Mouse (Mus musculus) liver (tissue): ENCODE results near the gene Fchsd2.
"Not testable (repeated sequence)": the region's sequence is repeated elsewhere in the genome, so short reads cannot be mapped to it uniquely, and the experiment has no call there.

Experiments used
- DNase-seq: peaks from one replicate; pipeline ENCODE4 v3.0.0-alpha.2; 2020; ENCODE audit warnings: mixed read lengths

Fchsd2 gene

GRCm38 (mm10) chr7:101119391-101119790 lies 26.7 kb downstream of the Fchsd2 start:
- no peak for DNase-seq

GRCm38 (mm10) chr7:101123579-101124347 lies 31.1 kb downstream of the Fchsd2 start:
- DNase-seq, result no peak

GRCm38 (mm10) chr7:101127737-101128136 lies 35.1 kb downstream of the Fchsd2 start:
- no peak for DNase-seq

- DNase-seq, result no peak
Measured at GRCm38 (mm10) chr7:101128536-101128935, 35.9 kb downstream of the Fchsd2 start.

GRCm38 (mm10) chr7:101130646-101131045 lies 38.0 kb downstream of the Fchsd2 start:
- no peak for DNase-seq

GRCm38 (mm10) chr7:101131281-101131680 lies 38.6 kb downstream of the Fchsd2 start:
- no peak for DNase-seq

GRCm38 (mm10) chr7:101133591-101133990 lies 40.9 kb downstream of the Fchsd2 start:
- peak; percentile 46 for DNase-seq

- DNase-seq, result no peak
Measured at GRCm38 (mm10) chr7:101134117-101134516, 41.5 kb downstream of the Fchsd2 start.

GRCm38 (mm10) chr7:101138819-101139218 lies 46.2 kb downstream of the Fchsd2 start:
- no peak for DNase-seq

- DNase-seq, result no peak
Measured at GRCm38 (mm10) chr7:101142907-101143306, 50.2 kb downstream of the Fchsd2 start.

- no peak for DNase-seq
Measured at GRCm38 (mm10) chr7:101144222-101144621, 51.6 kb downstream of the Fchsd2 start.

- DNase-seq, result no peak
Measured at GRCm38 (mm10) chr7:101149039-101149438, 56.4 kb downstream of the Fchsd2 start.

GRCm38 (mm10) chr7:101154883-101155282 lies 62.2 kb downstream of the Fchsd2 start:
- DNase-seq, result not testable (repeated sequence)

GRCm38 (mm10) chr7:101155284-101155683 lies 62.6 kb downstream of the Fchsd2 start:
- no peak for DNase-seq

- DNase-seq, result no peak
Measured at GRCm38 (mm10) chr7:101160266-101160665, 67.6 kb downstream of the Fchsd2 start.

- DNase-seq, result no peak
Measured at GRCm38 (mm10) chr7:101162781-101163180, 70.1 kb downstream of the Fchsd2 start.

GRCm38 (mm10) chr7:101163878-101164277 lies 71.2 kb downstream of the Fchsd2 start:
- no peak for DNase-seq

- peak; percentile 5 for DNase-seq
Measured at GRCm38 (mm10) chr7:101166568-101166967, 73.9 kb downstream of the Fchsd2 start.

GRCm38 (mm10) chr7:101170482-101170881 lies 77.8 kb downstream of the Fchsd2 start:
- DNase-seq, result no peak

GRCm38 (mm10) chr7:101171002-101171401 lies 78.3 kb downstream of the Fchsd2 start:
- DNase-seq, result no peak

- DNase-seq, result no peak
Measured at GRCm38 (mm10) chr7:101173331-101173730, 80.7 kb downstream of the Fchsd2 start.

- no peak for DNase-seq
Measured at GRCm38 (mm10) chr7:101178751-101179150, 86.1 kb downstream of the Fchsd2 start.

GRCm38 (mm10) chr7:101191326-101191969 lies 98.8 kb downstream of the Fchsd2 start:
- no peak for DNase-seq

- DNase-seq, result no peak
Measured at GRCm38 (mm10) chr7:101210826-101211225, 118.2 kb downstream of the Fchsd2 start.
